Mouse (Mus musculus): ENCODE measurements around the gene Car11.

The Car11 gene

DNA sequence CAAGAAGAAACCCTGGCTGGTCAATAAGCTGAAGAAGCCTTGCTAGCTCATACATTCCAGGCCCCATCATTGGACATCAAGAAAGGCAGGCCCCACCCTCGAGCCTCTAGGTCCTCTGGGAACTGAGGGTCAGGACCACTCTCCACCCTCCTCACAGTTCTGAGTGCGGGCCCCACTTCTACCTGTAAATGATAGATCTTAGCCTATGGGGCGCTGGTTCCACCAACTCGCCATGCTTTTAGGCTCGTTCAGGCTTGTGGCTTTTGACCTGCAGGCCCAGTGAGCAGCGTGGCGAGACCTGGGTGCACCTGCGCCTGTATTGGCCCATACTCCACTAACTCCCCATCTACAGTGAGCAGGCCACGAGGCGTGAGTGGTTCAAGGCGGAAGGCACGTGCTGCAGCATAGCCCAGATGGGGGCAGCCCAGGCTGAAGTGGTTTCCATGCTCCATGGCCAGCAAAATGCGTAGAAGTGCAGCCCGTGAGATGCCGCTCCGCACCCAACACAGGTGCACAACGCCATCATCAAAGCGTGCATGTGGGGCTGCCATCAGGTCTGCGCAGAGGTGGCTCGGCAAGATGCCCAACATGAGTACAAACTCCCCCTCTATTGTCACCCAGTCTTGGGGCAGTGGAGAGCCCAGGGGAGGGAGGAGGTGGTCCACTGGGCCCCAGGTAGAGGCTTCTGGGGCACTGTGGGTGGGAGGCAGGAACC lies 11.0 kb downstream of the Car11 start:
- peak; percentile 49 for DNase-seq (ENCODE audit: low spot score)

GRCm38 (mm10) chr7:45711316-45712021 lies 11.8 kb downstream of the Car11 start:
- peak; percentile 28 for DNase-seq (ENCODE audit: low spot score)

GRCm38 (mm10) chr7:45712022-45712757 lies 12.5 kb downstream of the Car11 start:
- peak; percentile 44 for DNase-seq (ENCODE audit: low spot score)

- no peak for DNase-seq (ENCODE audit: low spot score)
Measured at GRCm38 (mm10) chr7:45713396-45713795, 13.8 kb downstream of the Car11 start.

GRCm38 (mm10) chr7:45713881-45714520 lies 14.4 kb downstream of the Car11 start:
- no peak for DNase-seq (ENCODE audit: low spot score)

GRCm38 (mm10) chr7:45714630-45715089 lies 15.0 kb downstream of the Car11 start:
- DNase-seq (ENCODE audit: low spot score) = no peak

DNA sequence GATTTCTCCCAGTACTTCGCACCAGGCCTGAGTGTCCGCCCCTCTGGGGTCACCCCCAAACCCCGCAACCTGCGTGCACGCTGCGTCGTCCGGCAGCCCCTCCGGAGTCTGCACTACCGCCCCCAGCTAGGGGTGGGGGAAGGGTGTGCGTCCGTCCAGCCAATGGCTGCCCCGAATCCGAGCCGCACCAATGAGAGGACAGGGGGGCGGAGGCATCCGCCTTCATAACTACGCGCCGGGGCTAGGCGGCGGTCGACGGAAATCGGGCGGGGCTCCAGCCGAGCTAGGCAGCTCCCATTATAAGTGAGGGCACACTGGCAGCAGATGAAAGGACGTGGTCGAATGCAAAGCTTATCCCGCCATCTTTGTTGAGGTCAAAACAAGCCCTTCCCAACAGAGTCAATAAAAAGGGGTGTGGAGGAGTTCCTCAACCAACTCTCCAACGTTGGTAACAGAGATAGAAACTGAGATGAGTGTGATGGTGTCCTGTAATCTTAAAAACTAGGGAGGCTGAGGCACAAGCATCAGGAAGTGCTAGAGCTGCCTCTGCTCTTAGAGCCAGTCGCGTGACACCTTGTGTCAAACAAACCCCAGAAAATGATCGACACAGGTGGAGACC lies 15.6 kb downstream of the Car11 start, which contains the start of gene Rpl18:
Rpl18 (plus strand) TSS at position 368 of the 619 bp plus-strand sequence.
- peak; percentile 98 for DNase-seq (ENCODE audit: low spot score)

DNA sequence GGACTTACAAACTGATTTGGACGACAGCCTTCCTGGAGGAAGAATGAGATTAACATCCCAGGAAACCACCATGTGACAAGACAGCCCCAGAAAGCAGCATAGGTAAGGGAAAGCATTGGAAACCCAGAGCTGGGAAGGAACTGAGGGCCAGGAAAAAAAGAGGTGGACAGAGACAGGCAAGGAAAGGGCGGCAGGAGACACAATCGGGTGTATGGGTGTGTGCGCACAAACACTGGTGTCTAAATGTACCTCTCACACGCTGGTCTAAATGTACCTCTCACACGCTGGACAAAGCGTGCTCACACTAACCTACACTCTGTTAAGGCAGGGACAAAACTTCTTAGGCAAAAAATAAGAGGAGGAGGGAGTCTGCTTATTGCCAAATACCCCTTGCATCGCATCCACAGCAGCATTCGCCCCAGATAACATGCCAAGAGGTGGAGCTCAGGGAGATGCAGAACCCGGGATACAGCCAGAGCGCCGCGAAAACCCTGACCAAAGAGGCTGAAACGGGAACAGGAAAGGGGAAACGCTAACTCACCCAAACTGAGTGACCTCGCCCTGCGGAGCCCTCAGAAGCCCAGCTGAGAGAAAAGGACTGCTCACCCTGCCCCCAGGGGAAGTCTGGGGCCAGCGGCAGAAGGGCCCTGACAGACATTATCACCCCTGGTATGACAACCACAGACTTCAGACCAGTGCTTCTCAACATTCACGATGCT lies 16.3 kb downstream of the Car11 start:
- DNase-seq (ENCODE audit: low spot score) = peak; percentile 39

DNA sequence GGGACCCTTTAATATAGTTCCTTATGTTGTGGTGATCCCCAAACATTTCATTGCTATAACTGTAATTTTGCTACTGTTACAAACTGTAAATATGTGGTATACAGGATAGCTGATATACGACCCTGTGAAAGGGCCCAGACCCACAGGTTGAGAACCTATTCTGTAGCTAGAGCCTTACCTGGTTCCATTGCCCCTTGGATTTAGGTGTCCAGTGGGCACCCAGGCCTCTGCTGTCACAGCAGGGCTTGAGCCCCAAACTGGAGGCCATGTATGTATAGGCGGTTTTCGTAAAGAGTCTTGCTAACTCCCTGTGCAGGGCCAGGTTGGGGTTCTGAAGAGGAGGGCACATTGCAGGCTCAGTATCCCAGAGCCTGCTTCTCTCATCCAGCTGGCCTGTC lies 16.8 kb downstream of the Car11 start:
- no peak for DNase-seq (ENCODE audit: low spot score)

GRCm38 (mm10) chr7:45716952-45717917 lies 17.6 kb downstream of the Car11 start:
- no peak for DNase-seq (ENCODE audit: low spot score)

DNA sequence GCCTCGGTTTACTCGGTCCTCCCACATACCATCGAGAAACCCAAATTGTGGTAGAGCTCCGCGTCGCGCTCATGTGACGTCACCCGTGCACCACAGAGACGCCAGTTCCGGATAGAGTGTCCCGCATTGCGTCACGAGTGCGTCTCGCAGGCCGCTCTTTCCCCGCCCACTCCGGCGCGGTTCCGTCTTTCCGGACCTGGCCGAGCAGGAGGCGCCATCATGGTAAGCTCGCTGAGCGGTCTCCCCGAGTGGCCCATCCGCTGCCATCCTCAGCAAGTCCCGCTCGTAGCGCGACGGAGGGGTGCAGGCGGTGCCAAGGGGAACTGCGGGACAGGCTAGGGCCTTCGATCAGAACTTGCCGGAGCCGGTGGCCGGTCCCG lies 18.3 kb downstream of the Car11 start, which contains the start of gene Sphk2:
Sphk2 (minus strand) TSS at position 85 of the 380 bp plus-strand sequence.
- DNase-seq (ENCODE audit: low spot score) = peak; percentile 99

DNA sequence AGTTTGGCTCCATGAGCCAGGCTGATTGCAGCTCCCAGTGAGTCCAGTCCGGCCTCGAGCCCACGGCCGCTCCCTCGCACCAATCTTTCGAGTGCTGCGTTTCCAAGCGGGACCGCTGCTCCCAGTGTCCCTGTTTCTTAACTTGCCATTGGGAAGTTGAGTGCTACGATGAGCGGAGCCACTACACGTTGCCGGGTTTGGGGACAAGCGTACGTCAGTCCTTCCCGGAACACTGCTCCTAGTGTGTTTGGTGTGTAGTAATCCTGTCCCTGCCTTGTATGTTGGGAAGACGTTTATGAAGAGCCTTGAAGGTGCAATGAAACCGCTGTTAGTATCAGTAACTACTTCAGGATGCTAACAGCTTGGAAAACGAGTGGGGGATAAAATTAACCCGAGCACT lies 18.7 kb downstream of the Car11 start:
- no peak for DNase-seq (ENCODE audit: low spot score)

DNA sequence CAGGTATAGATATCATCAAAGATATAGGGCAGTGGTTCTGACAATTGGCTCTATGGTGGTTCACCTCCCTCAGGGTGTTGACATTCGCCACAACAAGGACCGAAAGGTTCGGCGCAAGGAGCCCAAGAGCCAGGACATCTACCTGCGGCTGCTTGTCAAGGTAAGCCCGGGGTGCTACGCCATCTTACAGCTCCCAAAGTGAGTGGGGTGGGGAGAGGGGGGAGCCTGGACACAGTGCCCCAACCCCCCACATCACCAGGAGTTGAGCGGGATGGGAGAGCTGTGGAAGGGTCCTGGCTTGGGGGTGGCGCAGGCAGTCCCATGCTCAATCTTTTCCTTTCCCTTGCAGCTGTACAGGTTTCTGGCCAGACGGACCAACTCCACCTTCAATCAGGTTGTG lies 19.5 kb downstream of the Car11 start:
- no peak for DNase-seq (ENCODE audit: low spot score)

- no peak for DNase-seq (ENCODE audit: low spot score)
Measured at GRCm38 (mm10) chr7:45719738-45720412, 20.2 kb downstream of the Car11 start.

DNA sequence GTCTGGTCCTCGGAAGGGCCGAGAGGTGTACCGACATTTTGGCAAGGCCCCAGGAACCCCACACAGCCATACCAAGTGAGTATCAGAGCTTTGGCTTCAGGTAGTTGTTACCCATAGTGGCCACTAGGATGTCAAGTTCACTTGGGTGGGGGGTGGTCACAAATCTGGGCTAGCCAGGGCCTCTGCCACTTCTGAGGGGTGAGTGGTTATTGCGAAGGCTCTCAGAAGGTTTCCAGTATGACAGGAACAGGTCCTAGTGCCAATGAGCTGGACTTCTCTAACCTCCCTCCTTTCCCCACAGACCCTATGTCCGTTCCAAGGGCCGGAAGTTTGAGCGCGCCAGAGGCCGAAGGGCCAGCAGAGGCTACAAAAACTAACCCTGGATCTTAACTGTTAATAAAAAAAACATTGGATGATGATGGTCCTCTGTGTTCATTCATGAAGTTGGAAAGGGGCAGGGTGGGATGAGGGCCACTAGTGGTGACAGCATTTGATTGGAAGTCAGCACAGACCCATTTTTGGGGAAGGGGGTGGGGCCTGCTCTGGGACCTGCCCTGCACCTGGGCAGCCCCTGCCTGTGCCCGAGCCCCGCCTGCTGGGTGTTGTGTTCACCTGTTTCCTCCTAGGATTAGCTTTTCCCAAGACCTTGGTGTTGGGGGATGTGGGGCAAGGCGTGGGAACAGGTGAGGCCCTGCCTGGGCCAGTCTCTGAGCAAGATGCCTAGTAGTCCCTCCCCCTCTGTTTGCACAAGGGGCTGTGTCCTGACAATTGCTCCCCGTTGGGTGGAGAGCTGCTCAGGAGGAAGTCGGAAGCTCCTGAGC lies 21.0 kb downstream of the Car11 start, which contains the start of gene Fam83e:
Fam83e (plus strand) TSS at position 800 of the 821 bp plus-strand sequence.
- no peak for DNase-seq (ENCODE audit: low spot score)

DNA sequence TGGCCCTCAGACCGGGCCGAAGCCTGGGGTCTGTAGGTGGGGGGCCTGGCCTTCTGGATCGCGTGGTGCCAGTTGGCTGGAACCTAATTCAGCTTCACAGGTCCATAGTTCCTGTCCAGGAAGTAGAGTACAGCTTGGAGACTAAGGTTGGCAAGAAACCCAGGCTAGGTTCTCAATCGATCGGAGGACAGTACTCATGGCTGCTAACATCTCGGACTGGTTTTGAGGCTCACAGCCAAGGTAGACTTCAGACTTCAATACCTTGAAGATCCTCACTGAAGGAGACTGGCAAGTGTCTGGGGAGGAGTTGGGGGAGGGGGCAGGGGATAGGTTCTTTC lies 21.6 kb downstream of the Car11 start:
- no peak for DNase-seq (ENCODE audit: low spot score)

DNA sequence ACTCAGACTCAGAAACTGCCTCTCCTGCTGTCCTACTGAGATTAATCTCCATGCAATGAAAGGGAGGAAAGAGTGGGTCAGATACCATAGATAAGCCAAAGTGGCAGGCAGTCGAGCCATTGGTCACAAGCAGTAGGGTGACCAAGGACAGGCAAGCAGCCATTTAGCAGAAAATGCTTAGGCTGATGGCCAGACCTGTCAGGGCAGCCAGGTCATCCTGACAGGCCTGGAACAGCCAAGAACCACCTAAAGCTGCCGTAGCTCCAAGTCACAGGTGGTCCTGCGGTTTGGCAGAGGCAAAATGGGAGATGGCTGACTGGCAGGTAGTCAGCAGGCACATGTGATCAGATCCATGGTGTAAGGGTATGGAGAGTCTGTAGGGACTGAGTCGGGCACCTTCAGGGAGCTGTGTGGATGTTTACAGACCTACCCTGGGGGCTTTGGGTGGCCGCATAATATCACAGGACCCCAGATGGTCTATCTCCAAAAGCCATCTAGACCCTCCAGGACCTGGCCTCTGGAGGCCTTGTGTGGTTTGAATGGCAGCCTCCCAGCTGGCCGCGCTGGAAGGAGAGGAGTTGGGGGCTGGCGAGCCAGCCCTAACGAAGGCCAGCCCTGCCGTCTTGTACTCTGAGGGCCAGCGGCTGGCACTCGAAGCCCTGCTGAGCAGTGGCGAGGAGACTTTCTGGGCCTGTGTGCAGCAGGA lies 22.2 kb downstream of the Car11 start:
- DNase-seq (ENCODE audit: low spot score) = no peak

DNA sequence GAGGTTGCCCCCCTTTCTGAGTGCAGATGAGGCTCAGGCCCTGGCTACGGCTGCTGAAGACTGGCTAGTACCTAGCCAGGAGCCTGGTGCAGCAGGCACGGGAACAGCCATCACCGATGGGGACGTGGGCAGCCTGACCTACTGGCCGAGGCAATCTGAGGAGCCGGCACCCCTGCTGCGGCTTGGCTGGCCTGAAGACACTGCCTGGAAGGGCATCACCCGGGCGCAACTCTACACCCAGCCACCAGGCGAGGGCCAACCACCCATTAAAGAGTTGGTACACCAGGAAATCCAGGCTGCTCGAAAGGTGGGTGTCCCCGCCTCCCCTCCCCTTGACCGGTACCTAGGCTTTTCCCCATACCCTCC lies 22.7 kb downstream of the Car11 start:
- DNase-seq (ENCODE audit: low spot score) = no peak
